Mouse (Mus musculus): Measurements from ENCODE around the gene Olfr1211. TPM values are rescaled to one million over a fixed set of nuclear protein-coding genes. Genes with fewer than 3 reads are reported as not detected.

Gene Olfr1211
- not detected for total RNA-seq (2021)
- long read RNA-seq, experiment 1: 0 reads
- long read RNA-seq, experiment 2: 0 reads

GRCm38 (mm10) chr2:88938011-88938410 is at the start of gene Olfr1211:
Olfr1211 (minus strand) TSS chr2:88938111.
- DNase-seq: no peak

- DNase-seq: no peak
Measured at GRCm38 (mm10) chr2:88980181-88980580, 42.3 kb upstream of the Olfr1211 start, which contains the start of gene Gm13762. Gm13762 (minus strand) TSS chr2:88980281.

- DNase-seq: no peak
Measured at GRCm38 (mm10) chr2:88953669-88954068, 15.8 kb upstream of the Olfr1211 start, which contains the start of gene Olfr1212. Olfr1212 (plus strand) TSS chr2:88953969.

- DNase-seq: no peak
Measured at GRCm38 (mm10) chr2:88915057-88915456, 22.9 kb downstream of the Olfr1211 start, which contains the start of gene Olfr1209. Olfr1209 (minus strand) TSS chr2:88915157.

- DNase-seq: no peak
Measured at GRCm38 (mm10) chr2:88902211-88902610, 35.7 kb downstream of the Olfr1211 start, which contains the start of gene Olfr1208. Olfr1208 (minus strand) TSS chr2:88902311.

Other genes starting within 250 kb of the Olfr1211 start
- gene Olfr1195, start 248.9 kb downstream of the Olfr1211 start, total RNA-seq (2021): not detected
- gene Olfr1196, start 233.5 kb downstream of the Olfr1211 start, total RNA-seq (2021): not detected
- not detected for gene Olfr1197, start 205.7 kb downstream of the Olfr1211 start, total RNA-seq (2021)
- not detected for gene Olfr1198, start 186.7 kb downstream of the Olfr1211 start, total RNA-seq (2021)
- not detected for gene Olfr1199, start 177.6 kb downstream of the Olfr1211 start, total RNA-seq (2021)
- gene Olfr1200, start 167.6 kb downstream of the Olfr1211 start, total RNA-seq (2021): not detected
- gene Olfr1201, start 145.1 kb downstream of the Olfr1211 start, total RNA-seq (2021): not detected
- gene Olfr1202, start 123.6 kb downstream of the Olfr1211 start, total RNA-seq (2021): not detected
- gene Olfr1205, start 108.4 kb downstream of the Olfr1211 start, total RNA-seq (2021): not detected
- gene Olfr1204, start 88.8 kb downstream of the Olfr1211 start, total RNA-seq (2021): not detected
- not detected for gene Olfr1206, start 74.9 kb downstream of the Olfr1211 start, total RNA-seq (2021)
- gene Olfr1208, start 35.8 kb downstream of the Olfr1211 start, total RNA-seq (2021): not detected
- gene Olfr1209, start 23.0 kb downstream of the Olfr1211 start, total RNA-seq (2021): not detected
- not detected for gene Olfr1212, start 15.9 kb upstream of the Olfr1211 start, total RNA-seq (2021)
- not detected for gene Gm13762, start 42.2 kb upstream of the Olfr1211 start, total RNA-seq (2021)
- not detected for gene Olfr1214, start 54.5 kb upstream of the Olfr1211 start, total RNA-seq (2021)
- gene Olfr1215, start 68.9 kb upstream of the Olfr1211 start, total RNA-seq (2021): not detected
- gene Olfr1216, start 80.2 kb upstream of the Olfr1211 start, total RNA-seq (2021): not detected
- not detected for gene Olfr1217, start 94.0 kb upstream of the Olfr1211 start, total RNA-seq (2021)
- gene Olfr1218, start 123.1 kb upstream of the Olfr1211 start, total RNA-seq (2021): not detected
- not detected for gene Olfr1219, start 145.4 kb upstream of the Olfr1211 start, total RNA-seq (2021)
- not detected for gene Olfr1220, start 168.7 kb upstream of the Olfr1211 start, total RNA-seq (2021)
- not detected for gene Olfr1221, start 179.2 kb upstream of the Olfr1211 start, total RNA-seq (2021)
- not detected for gene Olfr1222, start 194.9 kb upstream of the Olfr1211 start, total RNA-seq (2021)
- not detected for gene Olfr1223, start 213.4 kb upstream of the Olfr1211 start, total RNA-seq (2021)
- not detected for gene Olfr1224-ps1, start 226.0 kb upstream of the Olfr1211 start, total RNA-seq (2021)
- not detected for gene Olfr1225, start 236.6 kb upstream of the Olfr1211 start, total RNA-seq (2021)